Comparison of ENCODE assay signal across 10 mouse cellular contexts in genomic region chr8:105706426-105706825, GRCm38 (mm10). TPM values are rescaled to one million over a fixed set of nuclear protein-coding genes. Genes with fewer than 3 reads are reported as not detected.
DNase-seq lines count a peak whose midpoint lies in the region; ATAC-seq and TF ChIP-seq lines count a peak whose summit lies in the region.
"Had no signal": no experiment of that assay in that cellular context is flagged by ENCODE, and none has a peak within 500 bp of the region (broad histone marks: within the 10 kb centered on the region; RNA-seq: fewer than 3 reads in every experiment).

No protein-coding gene starts in this region.

- no peaks in the 10 kb centered on the region for H3K27me3 ChIP-seq in cerebellum, adult 2 months (ENCODE audit: control insufficient read depth, insufficient read depth, low read length)
- H3K27me3 ChIP-seq in kidney, adult 2 months (replicated peaks; ENCODE audit: control insufficient read depth, insufficient read depth, low read length), result no peaks in the 10 kb centered on the region
- H3K27me3 ChIP-seq in embryonic facial prominence, embryonic 15.5 days, result no peaks in the 10 kb centered on the region
- H3K27me3 ChIP-seq in limb, embryonic 15.5 days, result no peaks in the 10 kb centered on the region

- peaks cover 40% of the 10 kb centered on the region for H3K4me1 ChIP-seq in cerebellum, adult 2 months (ENCODE audit: control insufficient read depth, insufficient read depth, low read length)
- H3K4me1 ChIP-seq in kidney, adult 2 months (ENCODE audit: control insufficient read depth, insufficient read depth, low read length), result peaks cover 7% of the 10 kb centered on the region
- H3K4me1 ChIP-seq in embryonic facial prominence, embryonic 15.5 days, result peaks cover 24% of the 10 kb centered on the region
- H3K4me1 ChIP-seq in limb, embryonic 15.5 days, result peaks cover 31% of the 10 kb centered on the region

- WGBS in cerebellum, adult 2 months, result 28% methylated on average over 12 of the region's 12 CpGs
- 79% methylated on average over 12 of the region's 12 CpGs for WGBS in kidney, adult 2 months
- WGBS in embryonic facial prominence, embryonic 15.5 days, result 83% methylated on average over 12 of the region's 12 CpGs
- WGBS in limb, embryonic 15.5 days, result 85% methylated on average over 12 of the region's 12 CpGs

- H3K9me3 ChIP-seq in embryonic facial prominence, embryonic 15.5 days (replicated peaks), result no peaks in the 10 kb centered on the region
- no peaks in the 10 kb centered on the region for H3K9me3 ChIP-seq in limb, embryonic 15.5 days

- H3K36me3 ChIP-seq in kidney, adult 2 months (ENCODE audit: control insufficient read depth, insufficient read depth, low read length), result no peaks in the 10 kb centered on the region
- peaks cover 21% of the 10 kb centered on the region for H3K36me3 ChIP-seq in embryonic facial prominence, embryonic 15.5 days
- H3K36me3 ChIP-seq in limb, embryonic 15.5 days, result peaks cover 25% of the 10 kb centered on the region

- TF ChIP-seq CTCF in cerebellum, adult 2 months (IDR thresholded peaks at IDR 0.05; ENCODE audit: borderline replicate concordance, insufficient read depth, low read depth, low read length), result no peak
- TF ChIP-seq CTCF in kidney, adult 2 months (conservative IDR thresholded peaks at IDR 0.05; ENCODE audit: insufficient read depth, insufficient read length, low read depth, low read length), result no peak
- no peak for TF ChIP-seq CTCF in gastrocnemius, adult 2 months (IDR thresholded peaks at IDR 0.05)

- H3K4me2 ChIP-seq in embryonic facial prominence, embryonic 15.5 days (replicated peaks), result peak overlapping the region; percentile 97; the same call in 1 of the 2 replicates
- H3K4me2 ChIP-seq in limb, embryonic 15.5 days, result peak overlapping the region; percentile 97

- TF ChIP-seq POLR2A in cerebellum, adult 2 months (IDR thresholded peaks at IDR 0.05; ENCODE audit: borderline replicate concordance, insufficient read depth, low read length), result no peak
- TF ChIP-seq POLR2A in kidney, adult 2 months (IDR thresholded peaks at IDR 0.05; ENCODE audit: low read depth, low read length), result no peak

- H3K27ac ChIP-seq in cerebellum, adult 2 months (ENCODE audit: insufficient read depth, low read length), result no peak overlapping the region
- H3K27ac ChIP-seq in kidney, adult 2 months (ENCODE audit: insufficient read depth, low read depth, low read length), result no peak overlapping the region
- no peak overlapping the region for H3K27ac ChIP-seq in embryonic facial prominence, embryonic 15.5 days (replicated peaks)
- H3K27ac ChIP-seq in limb, embryonic 15.5 days, result no peak overlapping the region
- no peak overlapping the region for H3K27ac ChIP-seq in gastrocnemius, adult 2 months

- intact Hi-C loops in gastrocnemius, adult 2 months (cut with DNase I), result no loop called here

- no peak for ATAC-seq in embryonic facial prominence, embryonic 15.5 days (ENCODE audit: insufficient number of reproducible peaks, low FRiP score, low TSS enrichment, low read depth)
- ATAC-seq in limb, embryonic 15.5 days (ENCODE audit: insufficient number of reproducible peaks, low FRiP score, low TSS enrichment, low read depth), result no peak

- DNase-seq in cerebellum, adult 2 months, result peak; percentile 44 to 47
- DNase-seq in cerebellum, postnatal 25 days, result no peak
- peak; percentile 12 for DNase-seq in kidney, postnatal 10 days
- DNase-seq in kidney, adult 2 months, result no peak
- DNase-seq in gastrocnemius, adult 2 months, result no peak
- DNase-seq in ovary, postnatal 10 days (ENCODE audit: low spot score), result no peak

- no peak overlapping the region for H3K4me3 ChIP-seq in cerebellum, adult 2 months (replicated peaks; ENCODE audit: insufficient read depth, low read depth, low read length)
- no peak overlapping the region for H3K4me3 ChIP-seq in kidney, adult 2 months (ENCODE audit: insufficient read depth, low read depth, low read length)
- peak overlapping the region; percentile 87; the same call in 1 of the 2 replicates for H3K4me3 ChIP-seq in embryonic facial prominence, embryonic 15.5 days (replicated peaks)
- H3K4me3 ChIP-seq in limb, embryonic 15.5 days, result peak overlapping the region; percentile 81
- H3K4me3 ChIP-seq in gastrocnemius, adult 2 months, result no peak overlapping the region

- no peak overlapping the region for H3K9ac ChIP-seq in embryonic facial prominence, embryonic 15.5 days
- peak overlapping the region; percentile 14; the same call in 1 of the 2 replicates for H3K9ac ChIP-seq in limb, embryonic 15.5 days

RNA-seq across cellular contexts. Expression of gene 4933405L10Rik, which starts 1.0 kb away (rescaled TPM):
- 0.51 TPM in 2 replicates for polyA plus RNA-seq in cerebellum, adult 2 months (2012; rRNA removed)
- polyA plus RNA-seq in kidney, adult 2 months (2012; rRNA removed), result 0.10 and 0.19 TPM in 2 replicates
- polyA plus RNA-seq in embryonic facial prominence, embryonic 15.5 days (2015; fragmentation: Nextera tagmentation; extraction: Ambion mirVana), result 0.20 and 0.37 TPM in 2 replicates
- polyA plus RNA-seq in limb, embryonic 15.5 days (2015; fragmentation: Nextera tagmentation; extraction: Ambion mirVana), result 0.12 TPM in 1 of 2 replicates, not detected in the other
- not detected for total RNA-seq in gastrocnemius, adult 2 months (2021)
- polyA plus RNA-seq: brain, embryonic 14.5 days; spleen, adult 2 months had no signal

RNA-seq across cellular contexts. Expression of gene Enkd1, which starts 1.6 kb away (rescaled TPM):
- polyA plus RNA-seq in cerebellum, adult 2 months (2012; rRNA removed), result 15.3 and 17.4 TPM in 2 replicates
- polyA plus RNA-seq in kidney, adult 2 months (2012; rRNA removed), result 6.8 and 7.6 TPM in 2 replicates
- polyA plus RNA-seq in embryonic facial prominence, embryonic 15.5 days (2015; fragmentation: Nextera tagmentation; extraction: Ambion mirVana), result 25.7 and 33.4 TPM in 2 replicates
- 21.7 and 23.0 TPM in 2 replicates for polyA plus RNA-seq in limb, embryonic 15.5 days (2015; fragmentation: Nextera tagmentation; extraction: Ambion mirVana)
- total RNA-seq in gastrocnemius, adult 2 months (2021), result under 1 TPM; 0.47 to 0.69 TPM

RNA-seq across cellular contexts. Expression of gene Pard6a, which starts 5.5 kb away (rescaled TPM):
- 128 and 137 TPM in 2 replicates for polyA plus RNA-seq in cerebellum, adult 2 months (2012; rRNA removed)
- polyA plus RNA-seq in kidney, adult 2 months (2012; rRNA removed), result 18.7 and 20.8 TPM in 2 replicates
- polyA plus RNA-seq in embryonic facial prominence, embryonic 15.5 days (2015; fragmentation: Nextera tagmentation; extraction: Ambion mirVana), result 17.5 and 20.4 TPM in 2 replicates
- polyA plus RNA-seq in limb, embryonic 15.5 days (2015; fragmentation: Nextera tagmentation; extraction: Ambion mirVana), result 15.2 and 17.5 TPM in 2 replicates
- 1 to 10 TPM; 5.0 to 6.0 TPM for total RNA-seq in gastrocnemius, adult 2 months (2021)

RNA-seq across cellular contexts. Expression of gene Acd, which starts 5.5 kb away (rescaled TPM):
- polyA plus RNA-seq in cerebellum, adult 2 months (2012; rRNA removed), result 56.3 and 56.8 TPM in 2 replicates
- polyA plus RNA-seq in kidney, adult 2 months (2012; rRNA removed), result 39.9 and 44.4 TPM in 2 replicates
- 65.0 and 73.3 TPM in 2 replicates for polyA plus RNA-seq in embryonic facial prominence, embryonic 15.5 days (2015; fragmentation: Nextera tagmentation; extraction: Ambion mirVana)
- polyA plus RNA-seq in limb, embryonic 15.5 days (2015; fragmentation: Nextera tagmentation; extraction: Ambion mirVana), result 62.6 and 63.2 TPM in 2 replicates
- total RNA-seq in gastrocnemius, adult 2 months (2021), result 1 to 10 TPM; 4.2 to 5.3 TPM

RNA-seq across cellular contexts. Expression of gene Carmil2, which starts 20.4 kb away (rescaled TPM):
- 69.8 and 72.1 TPM in 2 replicates for polyA plus RNA-seq in cerebellum, adult 2 months (2012; rRNA removed)
- 0.88 and 2.7 TPM in 2 replicates for polyA plus RNA-seq in kidney, adult 2 months (2012; rRNA removed)
- polyA plus RNA-seq in embryonic facial prominence, embryonic 15.5 days (2015; fragmentation: Nextera tagmentation; extraction: Ambion mirVana), result 0.77 and 1.0 TPM in 2 replicates
- polyA plus RNA-seq in limb, embryonic 15.5 days (2015; fragmentation: Nextera tagmentation; extraction: Ambion mirVana), result 0.47 and 0.58 TPM in 2 replicates
- total RNA-seq in gastrocnemius, adult 2 months (2021), result under 1 TPM in 1 of 2 experiments, not detected in 1; 0.17 TPM

Comparison
In these comparisons a context has a peak if more than half of its experiments do, and no peak if none do; other contexts are left out.
1. DNase-seq: peak in cerebellum, adult 2 months (2 of 2) and kidney, postnatal 10 days (single experiment); none in cerebellum, postnatal 25 days (0 of 2), kidney, adult 2 months (single experiment), gastrocnemius, adult 2 months (single experiment) and ovary, postnatal 10 days (single experiment).
2. H3K4me3 ChIP-seq: peak in embryonic facial prominence, embryonic 15.5 days (single experiment) and limb, embryonic 15.5 days (single experiment); none in cerebellum, adult 2 months (single experiment), kidney, adult 2 months (single experiment) and gastrocnemius, adult 2 months (single experiment).